Mouse (Mus musculus) stomach, postnatal 0 days (tissue): ENCODE measurements around the gene Camsap1.

Experiments
- CTCF ChIP-seq: IDR thresholded peaks from 2 replicates; pipeline ENCODE4 v1.5.1; 2016; ENCODE audit warnings: antibody characterized with exemption, low read depth, mild to moderate bottlenecking, moderate library complexity
- EP300 ChIP-seq: optimal IDR thresholded peaks from 2 replicates; pipeline ENCODE3; 2016; ENCODE audit warnings: antibody characterized with exemption

DNA sequence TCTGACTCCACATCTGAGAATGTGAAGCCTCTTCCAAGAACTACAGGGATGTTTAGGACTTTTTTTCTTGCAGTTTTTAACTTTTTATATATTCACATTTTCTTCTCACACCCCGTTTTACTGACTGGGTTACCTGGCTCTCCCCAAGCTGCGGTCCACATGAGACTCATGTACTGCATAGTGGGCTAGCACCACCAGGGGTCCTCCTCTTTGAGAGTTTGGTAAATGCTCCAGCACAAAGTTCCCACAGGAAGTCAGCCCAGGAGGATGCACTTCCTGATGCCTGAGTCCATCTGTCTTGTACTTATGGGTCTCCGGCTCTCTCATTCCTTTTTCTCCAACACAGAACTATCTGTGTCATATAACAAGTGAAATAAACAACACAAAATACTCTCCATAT is 35.1 kb downstream of the Camsap1 start:
- TF ChIP-seq EP300 (no peak), CTCF (peak; percentile 58)
